In the genomic region with DNA sequence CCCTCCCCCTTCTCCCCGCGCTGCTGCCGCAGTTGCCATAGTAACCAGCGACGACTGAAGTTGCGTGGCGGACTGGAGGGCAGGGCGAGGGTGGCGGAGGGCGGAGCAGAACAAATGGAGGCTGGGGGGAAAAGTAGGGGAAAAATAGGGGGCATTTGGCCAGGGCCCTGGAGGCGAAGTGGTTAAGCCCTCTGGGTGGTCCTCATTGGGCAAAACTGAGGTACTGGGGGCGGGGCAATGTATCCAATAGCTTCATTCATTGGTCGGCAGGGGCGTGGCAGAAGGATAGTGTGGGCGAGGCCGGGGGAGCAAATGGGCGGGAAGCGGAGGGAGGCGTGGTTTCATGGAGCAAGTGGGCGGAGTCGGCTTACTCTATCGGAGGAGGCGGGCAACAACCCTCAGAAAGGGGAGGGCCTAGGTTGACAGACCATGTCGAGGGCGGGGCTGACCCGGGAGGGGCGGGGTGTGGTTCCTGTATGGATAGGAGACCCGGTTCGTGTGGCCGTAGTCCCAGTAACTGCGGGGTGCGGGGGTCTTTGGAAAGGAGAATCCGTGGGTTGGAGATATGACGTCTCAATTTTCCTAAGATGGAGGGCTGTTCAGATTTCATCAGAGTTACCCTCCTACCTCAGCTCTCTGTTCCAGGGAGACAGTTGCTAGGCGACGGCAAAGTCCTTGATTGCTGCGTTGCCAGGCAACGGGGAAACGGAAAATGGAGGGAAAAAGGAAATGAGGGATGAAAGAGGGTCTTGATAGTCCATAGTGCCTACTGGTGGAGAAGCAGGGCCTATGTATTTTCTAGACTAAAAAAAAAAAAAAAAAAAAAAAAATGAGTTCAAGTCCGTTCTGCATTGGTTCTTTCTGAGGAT, we compare ENCODE assay signal across 8 mouse cellular contexts. TPM values are rescaled to one million over a fixed set of nuclear protein-coding genes. Genes with fewer than 3 reads are reported as not detected.
DNase-seq lines count a peak whose midpoint lies in the region; ATAC-seq and TF ChIP-seq lines count a peak whose summit lies in the region.

No protein-coding gene starts in this region.

- no peak for TF ChIP-seq CTCF in G1E (IDR thresholded peaks at IDR 0.05; ENCODE audit: low read depth, low read length)

- H3K4me2 ChIP-seq in forebrain, embryonic 16.5 days (ENCODE audit: low read length): peak overlapping the region; percentile 83
- H3K4me2 ChIP-seq in lung, embryonic 15.5 days: peak overlapping the region; percentile 76

- no peaks in the 10 kb centered on the region for H3K36me3 ChIP-seq in G1E (replicated peaks)
- no peaks in the 10 kb centered on the region for H3K36me3 ChIP-seq in forebrain, embryonic 16.5 days (ENCODE audit: control insufficient read depth, insufficient read depth)
- H3K36me3 ChIP-seq in lung, embryonic 15.5 days: no peaks in the 10 kb centered on the region

- DNase-seq in G1E (ENCODE audit: low spot score): peak; percentile 83
- peak; percentile 96 to 98 for DNase-seq in cerebellum, adult 18-20 months
- DNase-seq in heart, postnatal 4 days: peak; percentile 98
- peak; percentile 98 for DNase-seq in layer of hippocampus, adult 8-10 months (ENCODE audit: low spot score in 2 of 2)
- DNase-seq in ovary, adult 18-20 months (ENCODE audit: low spot score): peak; percentile 92
- DNase-seq in thymus, postnatal 0 days (ENCODE audit: low spot score): peak; percentile 95

- H3K27me3 ChIP-seq in G1E (ENCODE audit: insufficient read depth, low read length): peaks cover 37% of the 10 kb centered on the region
- no peaks in the 10 kb centered on the region for H3K27me3 ChIP-seq in forebrain, embryonic 16.5 days (replicated peaks; ENCODE audit: control insufficient read depth, insufficient read depth, low read length)
- 0 out of 2 replicates have a peak, but pooled peaks cover 6% of the 10 kb centered on the region for H3K27me3 ChIP-seq in lung, embryonic 15.5 days

- ATAC-seq in G1E (ENCODE audit: extremely low read depth, insufficient number of reproducible peaks, low FRiP score, poor library complexity, severe bottlenecking): peak; percentile 76
- ATAC-seq in forebrain, embryonic 16.5 days: peak; percentile 73
- peak; percentile 78 for ATAC-seq in lung, embryonic 15.5 days (ENCODE audit: borderline replicate concordance, extremely low read depth, low FRiP score, low TSS enrichment)

- 1% methylated on average over 40 of the region's 40 CpGs for WGBS in forebrain, embryonic 16.5 days
- 2% methylated on average over 40 of the region's 40 CpGs for WGBS in lung, embryonic 15.5 days

- peak overlapping the region; percentile 92 for H3K9ac ChIP-seq in forebrain, embryonic 16.5 days (replicated peaks; ENCODE audit: low read depth, low read length)
- H3K9ac ChIP-seq in lung, embryonic 15.5 days: 0 out of 2 replicates have a peak overlapping the region, but pooled peaks have one; percentile 28

- peak overlapping the region; percentile 95 for H3K27ac ChIP-seq in forebrain, embryonic 16.5 days (ENCODE audit: low read length)
- peak overlapping the region; percentile 62 for H3K27ac ChIP-seq in lung, embryonic 15.5 days

- no peaks in the 10 kb centered on the region for H3K9me3 ChIP-seq in G1E (replicated peaks)
- no peaks in the 10 kb centered on the region for H3K9me3 ChIP-seq in forebrain, embryonic 16.5 days (ENCODE audit: control insufficient read depth, low read length)
- H3K9me3 ChIP-seq in lung, embryonic 15.5 days: no peaks in the 10 kb centered on the region

- peaks cover 54% of the 10 kb centered on the region for H3K4me1 ChIP-seq in G1E (ENCODE audit: insufficient read depth, low read depth, low read length)
- H3K4me1 ChIP-seq in forebrain, embryonic 16.5 days (replicated peaks; ENCODE audit: control insufficient read depth, insufficient read depth, low read length): peaks cover 80% of the 10 kb centered on the region
- H3K4me1 ChIP-seq in lung, embryonic 15.5 days: peaks cover 74% of the 10 kb centered on the region

- peak overlapping the region; percentile 70 for H3K4me3 ChIP-seq in G1E (ENCODE audit: low read depth, low read length)
- H3K4me3 ChIP-seq in forebrain, embryonic 16.5 days (replicated peaks; ENCODE audit: low read length): peak overlapping the region; percentile 72
- H3K4me3 ChIP-seq in lung, embryonic 15.5 days: peak overlapping the region; percentile 60

RNA-seq across cellular contexts. Expression of gene Dlg4, which starts 4.8 kb away (rescaled TPM):
- 10.9 and 14.0 TPM in 2 replicates for total RNA-seq in G1E (2014; fragmentation: Nextera tagmentation)
- total RNA-seq in G1E (2017): 1.1 and 2.2 TPM in 2 replicates
- polyA plus RNA-seq in G1E (2012): 8.8 and 12.1 TPM in 2 replicates
- 25.6 and 32.7 TPM in 2 replicates for polyA plus RNA-seq in forebrain, embryonic 16.5 days (2015; fragmentation: Nextera tagmentation; extraction: Ambion mirVana)
- total RNA-seq in heart, postnatal 4 days (2021): 10 to 100 TPM; 13.2 to 15.5 TPM
- total RNA-seq in layer of hippocampus, adult 8-10 months (2022): 100 to 1,000 TPM; 730 to 858 (median 789) TPM
- 5.6 and 5.9 TPM in 2 replicates for polyA plus RNA-seq in lung, embryonic 15.5 days (2015; fragmentation: Nextera tagmentation; extraction: Ambion mirVana)
- polyA plus RNA-seq in thymus, postnatal 0 days (2015; fragmentation: Nextera tagmentation; extraction: Ambion mirVana): 3.8 and 6.6 TPM in 2 replicates

RNA-seq across cellular contexts. Expression of gene Acadvl, which starts 6.3 kb away (rescaled TPM):
- total RNA-seq in G1E (2014; fragmentation: Nextera tagmentation): 16.3 and 21.7 TPM in 2 replicates
- 31.1 and 31.7 TPM in 2 replicates for total RNA-seq in G1E (2017)
- 16.3 and 21.0 TPM in 2 replicates for polyA plus RNA-seq in G1E (2012)
- polyA plus RNA-seq in forebrain, embryonic 16.5 days (2015; fragmentation: Nextera tagmentation; extraction: Ambion mirVana): 60.2 and 60.6 TPM in 2 replicates
- total RNA-seq in heart, postnatal 4 days (2021): 100 to 1,000 TPM; 862 to 957 TPM
- 10 to 100 TPM; 60.3 to 69.1 (median 64.8) TPM for total RNA-seq in layer of hippocampus, adult 8-10 months (2022)
- polyA plus RNA-seq in lung, embryonic 15.5 days (2015; fragmentation: Nextera tagmentation; extraction: Ambion mirVana): 73.9 and 81.3 TPM in 2 replicates
- 105 and 107 TPM in 2 replicates for polyA plus RNA-seq in thymus, postnatal 0 days (2015; fragmentation: Nextera tagmentation; extraction: Ambion mirVana)

RNA-seq across cellular contexts. Expression of gene Dvl2, which starts 21.1 kb away (rescaled TPM):
- total RNA-seq in G1E (2014; fragmentation: Nextera tagmentation) (32.7 and 39.8 TPM in 2 replicates), G1E (2017) (44.8 and 49.6 TPM in 2 replicates)
- polyA plus RNA-seq in G1E (2012): 66.5 and 71.8 TPM in 2 replicates
- 34.6 and 34.7 TPM in 2 replicates for polyA plus RNA-seq in forebrain, embryonic 16.5 days (2015; fragmentation: Nextera tagmentation; extraction: Ambion mirVana)
- 10 to 100 TPM; 13.1 to 14.0 TPM for total RNA-seq in heart, postnatal 4 days (2021)
- 10 to 100 TPM; 35.4 to 54.0 (median 41.6) TPM for total RNA-seq in layer of hippocampus, adult 8-10 months (2022)
- 34.7 and 40.3 TPM in 2 replicates for polyA plus RNA-seq in lung, embryonic 15.5 days (2015; fragmentation: Nextera tagmentation; extraction: Ambion mirVana)
- polyA plus RNA-seq in thymus, postnatal 0 days (2015; fragmentation: Nextera tagmentation; extraction: Ambion mirVana): 20.6 and 21.0 TPM in 2 replicates

RNA-seq across cellular contexts. Expression of gene Phf23, which starts 25.9 kb away (rescaled TPM):
- total RNA-seq in G1E (2014; fragmentation: Nextera tagmentation) (47.0 and 56.4 TPM in 2 replicates), G1E (2017) (84.0 and 84.4 TPM in 2 replicates)
- polyA plus RNA-seq in G1E (2012): 92.1 and 95.5 TPM in 2 replicates
- polyA plus RNA-seq in forebrain, embryonic 16.5 days (2015; fragmentation: Nextera tagmentation; extraction: Ambion mirVana): 63.7 and 66.8 TPM in 2 replicates
- total RNA-seq in heart, postnatal 4 days (2021): 10 to 100 TPM; 25.0 to 30.3 TPM
- 10 to 100 TPM; 45.2 to 59.7 (median 49.7) TPM for total RNA-seq in layer of hippocampus, adult 8-10 months (2022)
- polyA plus RNA-seq in lung, embryonic 15.5 days (2015; fragmentation: Nextera tagmentation; extraction: Ambion mirVana): 75.0 and 78.2 TPM in 2 replicates
- polyA plus RNA-seq in thymus, postnatal 0 days (2015; fragmentation: Nextera tagmentation; extraction: Ambion mirVana): 52.2 and 61.3 TPM in 2 replicates

RNA-seq across cellular contexts. Expression of gene Gabarap, which starts 30.6 kb away (rescaled TPM):
- 762 and 788 TPM in 2 replicates for total RNA-seq in G1E (2014; fragmentation: Nextera tagmentation)
- total RNA-seq in G1E (2017): 569 and 637 TPM in 2 replicates
- 265 and 345 TPM in 2 replicates for polyA plus RNA-seq in G1E (2012)
- polyA plus RNA-seq in forebrain, embryonic 16.5 days (2015; fragmentation: Nextera tagmentation; extraction: Ambion mirVana): 563 and 565 TPM in 2 replicates
- 100 to 1,000 TPM; 271 TPM for total RNA-seq in heart, postnatal 4 days (2021)
- total RNA-seq in layer of hippocampus, adult 8-10 months (2022): 100 to 1,000 TPM; 232 to 255 (median 246) TPM
- 453 and 455 TPM in 2 replicates for polyA plus RNA-seq in lung, embryonic 15.5 days (2015; fragmentation: Nextera tagmentation; extraction: Ambion mirVana)
- 400 and 425 TPM in 2 replicates for polyA plus RNA-seq in thymus, postnatal 0 days (2015; fragmentation: Nextera tagmentation; extraction: Ambion mirVana)

Comparison
In these comparisons a context has a peak if more than half of its experiments do, and no peak if none do; other contexts are left out.
1. Peak in every context shown above with its lines: DNase-seq, ATAC-seq, H3K4me3 ChIP-seq and H3K27ac ChIP-seq.